Mouse (Mus musculus): ENCODE measurements around the gene Prss32. TPM values are rescaled to one million over a fixed set of nuclear protein-coding genes. Genes with fewer than 3 reads are reported as not detected.
A peak's percentile ranks its signal among the peaks of the same experiment; 100 is the strongest.

The Prss32 gene
- polyA plus RNA-seq, 1 experiment from 2014 or later = not detected

Small RNA genes lying within 50 kb of the gene (microRNA-seq; reads per million reads assigned to microRNA genes)
- 4.7 reads per million, percentile 2 among the genes with 10 or more reads in this experiment for gene Mir5125 (ENCODE audit: borderline number of aligned reads)

Other genes with a start within 250 kb of the Prss32 start
- gene Zfp13, start 244.4 kb upstream of the Prss32 start, polyA plus RNA-seq (2014; fragmentation: Nextera tagmentation; extraction: Ambion mirVana) = 17.1 and 19.0 TPM in 2 replicates
- 0.28 and 0.59 TPM in 2 replicates for gene Zscan10, start 243.0 kb upstream of the Prss32 start, polyA plus RNA-seq (2014; fragmentation: Nextera tagmentation; extraction: Ambion mirVana)
- gene Mmp25, start 198.6 kb upstream of the Prss32 start, polyA plus RNA-seq (2014; fragmentation: Nextera tagmentation; extraction: Ambion mirVana) = 0.17 and 0.46 TPM in 2 replicates
- 0.84 and 1.0 TPM in 2 replicates for gene Bicdl2, start 183.3 kb upstream of the Prss32 start, polyA plus RNA-seq (2014; fragmentation: Nextera tagmentation; extraction: Ambion mirVana)
- gene Hcfc1r1, start 170.3 kb upstream of the Prss32 start, polyA plus RNA-seq (2014; fragmentation: Nextera tagmentation; extraction: Ambion mirVana) = 47.9 and 50.5 TPM in 2 replicates
- 49.3 and 55.6 TPM in 2 replicates for gene Thoc6, start 170.0 kb upstream of the Prss32 start, polyA plus RNA-seq (2014; fragmentation: Nextera tagmentation; extraction: Ambion mirVana)
- 5.8 and 6.8 TPM in 2 replicates for gene Tnfrsf12a, start 166.4 kb upstream of the Prss32 start, polyA plus RNA-seq (2014; fragmentation: Nextera tagmentation; extraction: Ambion mirVana)
- gene Cldn6, start 164.6 kb upstream of the Prss32 start, polyA plus RNA-seq (2014; fragmentation: Nextera tagmentation; extraction: Ambion mirVana) = 48.9 and 54.7 TPM in 2 replicates
- gene Cldn9, start 159.8 kb upstream of the Prss32 start, polyA plus RNA-seq (2014; fragmentation: Nextera tagmentation; extraction: Ambion mirVana) = 8.7 and 15.5 TPM in 2 replicates
- 0.20 and 0.22 TPM in 2 replicates for gene 1520401A03Rik, start 121.1 kb upstream of the Prss32 start, polyA plus RNA-seq (2014; fragmentation: Nextera tagmentation; extraction: Ambion mirVana)
- gene Pkmyt1, start 117.5 kb upstream of the Prss32 start, polyA plus RNA-seq (2014; fragmentation: Nextera tagmentation; extraction: Ambion mirVana) = 29.5 and 37.3 TPM in 2 replicates
- gene Paqr4, start 103.0 kb upstream of the Prss32 start, polyA plus RNA-seq (2014; fragmentation: Nextera tagmentation; extraction: Ambion mirVana) = 11.8 and 12.1 TPM in 2 replicates
- 8.1 and 11.7 TPM in 2 replicates for gene Kremen2, start 98.0 kb upstream of the Prss32 start, polyA plus RNA-seq (2014; fragmentation: Nextera tagmentation; extraction: Ambion mirVana)
- gene Flywch1, start 72.3 kb upstream of the Prss32 start, polyA plus RNA-seq (2014; fragmentation: Nextera tagmentation; extraction: Ambion mirVana) = 88.3 and 103 TPM in 2 replicates
- gene Flywch2, start 57.8 kb upstream of the Prss32 start, polyA plus RNA-seq (2014; fragmentation: Nextera tagmentation; extraction: Ambion mirVana) = 35.4 and 45.5 TPM in 2 replicates
- gene Srrm2, start 53.3 kb upstream of the Prss32 start, polyA plus RNA-seq (2014; fragmentation: Nextera tagmentation; extraction: Ambion mirVana) = 346 and 389 TPM in 2 replicates
- gene Elob, start 14.7 kb upstream of the Prss32 start, polyA plus RNA-seq (2014; fragmentation: Nextera tagmentation; extraction: Ambion mirVana) = 1,057 and 1,139 TPM in 2 replicates
- 0.29 TPM in 1 of 2 replicates, not detected in the other for gene Prss33, start 7.8 kb upstream of the Prss32 start, polyA plus RNA-seq (2014; fragmentation: Nextera tagmentation; extraction: Ambion mirVana)
- 1.8 and 2.1 TPM in 2 replicates for gene Prss41, start 317 bp downstream of the Prss32 start, polyA plus RNA-seq (2014; fragmentation: Nextera tagmentation; extraction: Ambion mirVana)
- gene Prss21, start 24.2 kb downstream of the Prss32 start, polyA plus RNA-seq (2014; fragmentation: Nextera tagmentation; extraction: Ambion mirVana) = not detected in 2 replicates
- not detected in 2 replicates for gene Dcpp1, start 37.0 kb downstream of the Prss32 start, polyA plus RNA-seq (2014; fragmentation: Nextera tagmentation; extraction: Ambion mirVana)
- gene Dcpp2, start 37.0 kb downstream of the Prss32 start, polyA plus RNA-seq (2014; fragmentation: Nextera tagmentation; extraction: Ambion mirVana) = not detected in 2 replicates
- not detected in 2 replicates for gene Dcpp3, start 73.6 kb downstream of the Prss32 start, polyA plus RNA-seq (2014; fragmentation: Nextera tagmentation; extraction: Ambion mirVana)
- gene Sbp, start 97.8 kb downstream of the Prss32 start, polyA plus RNA-seq (2014; fragmentation: Nextera tagmentation; extraction: Ambion mirVana) = not detected in 2 replicates
- not detected in 2 replicates for gene Sbpl, start 111.4 kb downstream of the Prss32 start, polyA plus RNA-seq (2014; fragmentation: Nextera tagmentation; extraction: Ambion mirVana)
- not detected in 2 replicates for gene Prss30, start 136.7 kb downstream of the Prss32 start, polyA plus RNA-seq (2014; fragmentation: Nextera tagmentation; extraction: Ambion mirVana)
- 0.94 and 1.7 TPM in 2 replicates for gene Prss22, start 154.2 kb downstream of the Prss32 start, polyA plus RNA-seq (2014; fragmentation: Nextera tagmentation; extraction: Ambion mirVana)
- 0.17 TPM in 1 of 2 replicates, not detected in the other for gene Prss27, start 194.3 kb downstream of the Prss32 start, polyA plus RNA-seq (2014; fragmentation: Nextera tagmentation; extraction: Ambion mirVana)
- gene Kctd5, start 229.6 kb downstream of the Prss32 start, polyA plus RNA-seq (2014; fragmentation: Nextera tagmentation; extraction: Ambion mirVana) = 84.3 and 88.8 TPM in 2 replicates